Mouse (Mus musculus) thymus, postnatal 36 days (tissue): ENCODE measurements around the gene Lgals2.
A peak's percentile ranks its signal among the peaks of the same experiment; 100 is the strongest.

Source experiments
- DNase-seq, 2 experiments: peaks; one replicate each; pipeline ENCODE4 v3.0.0; 2022; ENCODE audit warnings: mixed read lengths in 2 of 2

The Lgals2 gene

GRCm38 (mm10) chr15:78855303-78855965, at the start of gene Lgals2:
Gene Lgals2 (minus strand): TSS chr15:78855529.
- DNase-seq: no peak

- peak; percentile 67 to 75 for DNase-seq
Measured at GRCm38 (mm10) chr15:78903243-78903642, 47.9 kb upstream of the Lgals2 start.

DNA sequence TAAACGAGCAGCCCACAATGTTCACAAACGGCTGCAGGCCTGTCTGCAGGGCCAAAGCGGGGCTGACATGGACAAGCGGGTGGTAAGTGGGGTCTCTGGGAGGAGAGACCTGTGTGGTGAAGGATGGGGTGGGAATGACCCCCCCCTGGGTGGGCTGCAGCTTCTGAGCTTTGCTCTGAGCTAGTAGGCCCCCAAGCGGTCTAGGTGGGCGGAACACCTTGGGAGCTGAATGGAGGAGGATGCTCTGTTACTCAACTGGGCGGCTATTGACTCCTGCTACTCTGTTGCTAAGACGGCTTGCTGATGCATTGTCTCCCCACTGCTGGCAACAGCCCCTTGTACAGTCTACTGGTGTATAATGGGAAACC, 46.1 kb upstream of the Lgals2 start:
- no peak for DNase-seq

DNA sequence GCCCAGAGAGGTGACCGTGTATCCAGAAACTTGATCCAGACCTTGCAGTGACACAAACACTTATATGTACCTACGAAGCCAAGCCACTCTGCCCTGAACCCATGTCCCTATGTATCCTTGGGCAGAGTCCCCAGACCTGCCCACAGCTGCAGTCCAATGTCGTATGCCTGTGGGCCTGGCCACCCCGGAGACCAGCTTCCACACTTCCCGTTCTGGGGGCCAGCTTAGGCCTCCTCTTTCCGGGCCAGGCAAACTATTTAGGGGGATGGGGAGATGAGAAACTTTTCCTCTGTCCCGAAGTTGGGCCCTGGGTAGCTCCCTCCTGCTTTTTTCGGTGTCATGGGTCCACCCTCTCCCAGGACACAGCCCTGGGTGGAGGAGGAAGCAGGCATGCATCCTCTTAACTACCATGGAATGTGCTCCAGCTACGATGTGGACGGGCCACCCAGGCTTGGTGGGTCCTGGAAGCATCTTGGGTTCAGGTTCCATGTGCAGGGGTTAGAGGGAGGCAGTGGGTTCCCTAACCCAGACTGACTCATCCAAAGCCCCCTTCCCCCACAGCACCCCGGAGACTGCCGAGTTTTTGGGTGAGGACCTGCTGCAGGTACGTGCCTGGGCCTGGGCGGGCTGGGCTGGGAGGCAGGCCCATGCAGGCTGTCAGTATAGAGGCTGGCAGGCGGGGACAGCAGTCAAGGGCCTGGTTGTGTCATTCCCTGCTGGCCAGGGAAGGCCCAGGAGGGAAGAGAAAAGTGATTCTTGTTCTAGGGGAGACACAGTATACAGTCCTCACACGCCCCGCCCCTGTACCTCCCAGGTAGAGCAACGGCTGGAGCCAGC, 45.5 kb upstream of the Lgals2 start:
- DNase-seq: no peak

- peak; percentile 82 to 86 for DNase-seq
Measured at GRCm38 (mm10) chr15:78899740-78900584, 44.6 kb upstream of the Lgals2 start, which contains the start of gene Sh3bp1. Gene Sh3bp1 (plus strand): TSS chr15:78899768.

DNA sequence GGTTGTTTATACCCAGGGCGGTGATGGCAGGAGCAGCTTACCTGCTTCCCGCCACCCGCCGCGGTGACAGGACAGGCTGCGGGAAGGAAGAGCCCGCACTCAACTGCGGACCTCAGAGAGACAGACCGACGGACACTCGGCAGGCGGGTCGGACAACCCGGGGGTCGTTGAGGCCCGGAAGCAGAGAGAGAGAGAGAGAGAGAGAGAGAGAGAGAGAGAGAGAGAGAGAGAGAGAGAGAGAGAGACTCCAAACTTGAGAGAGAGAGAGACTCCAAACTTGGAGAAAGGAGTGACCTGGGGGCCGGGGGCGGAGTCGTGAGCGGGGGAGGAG, 44.0 kb upstream of the Lgals2 start, which contains the start of gene Gm49510:
Gm49510 (plus strand) TSS at position 259 of the 331 bp plus-strand sequence.
- DNase-seq: no peak

DNA sequence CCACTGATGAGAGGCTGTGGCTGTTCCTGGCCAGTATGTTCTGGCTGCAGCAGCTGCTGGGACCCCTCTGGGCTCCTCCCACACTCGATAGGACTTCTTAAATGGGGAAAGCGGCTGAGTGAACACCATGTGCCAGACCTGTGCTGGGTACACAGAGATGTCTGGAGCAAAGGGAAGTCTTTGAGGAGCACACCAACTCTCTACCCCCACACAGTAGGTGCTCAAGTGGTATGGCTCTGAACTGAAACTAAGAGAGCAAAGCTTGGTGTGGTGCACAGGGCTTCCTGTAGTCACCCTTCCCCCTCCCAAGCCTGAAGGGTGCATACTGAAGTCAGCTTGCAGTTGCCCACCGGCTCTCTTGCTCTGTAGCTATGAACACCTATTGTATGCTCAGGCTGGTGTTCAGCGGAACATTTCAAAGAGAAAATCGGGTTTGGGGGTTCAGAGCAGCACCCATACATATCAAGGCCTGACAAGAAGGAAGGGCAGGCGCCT, 43.2 kb upstream of the Lgals2 start:
- peak; percentile 59 to 75 for DNase-seq

GRCm38 (mm10) chr15:78897488-78897887, 42.2 kb upstream of the Lgals2 start:
- DNase-seq: no peak

DNA sequence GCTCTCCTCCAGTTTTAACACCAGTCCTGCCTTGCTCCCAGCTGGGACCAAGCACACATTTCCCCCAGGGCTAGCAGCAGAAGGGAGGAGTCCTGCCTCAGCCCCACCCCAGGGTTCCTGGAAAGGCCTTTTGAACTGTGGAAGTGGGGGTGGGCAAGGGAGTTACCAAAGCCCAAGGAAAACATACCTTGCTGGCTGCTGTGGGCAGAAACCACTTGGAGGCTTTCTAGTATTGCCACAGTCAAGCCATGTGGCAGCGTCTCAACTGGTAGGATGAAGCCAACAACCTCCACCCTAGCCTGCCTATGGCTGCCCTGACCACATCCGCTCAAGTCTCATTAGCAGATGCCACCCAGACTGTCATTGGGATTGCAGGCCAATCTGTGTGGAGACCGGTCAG, 40.8 kb upstream of the Lgals2 start:
- peak; percentile 41 to 60 for DNase-seq

- no peak for DNase-seq
Measured at GRCm38 (mm10) chr15:78895741-78896140, 40.4 kb upstream of the Lgals2 start.

DNA sequence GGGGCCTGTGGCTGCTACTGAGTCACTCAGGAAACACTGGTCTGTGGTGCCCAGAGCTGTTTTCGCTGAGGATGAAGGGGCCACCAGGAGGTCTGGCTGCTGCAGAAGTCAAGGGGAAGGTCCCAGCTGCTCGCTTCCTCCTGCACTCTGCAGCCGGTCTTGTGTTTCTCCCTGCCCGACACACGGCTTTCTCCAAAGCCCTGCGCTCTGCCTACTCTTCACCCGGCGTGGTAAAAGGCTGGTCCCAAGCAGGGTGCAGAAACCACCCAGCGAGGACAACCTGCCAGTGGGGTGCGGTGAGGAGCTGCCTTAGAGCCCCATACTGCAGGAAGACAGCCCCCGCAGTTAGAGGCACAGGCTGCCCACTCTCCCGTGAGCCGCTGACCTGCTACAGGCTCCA, 39.4 kb upstream of the Lgals2 start:
- DNase-seq: peak; percentile 42 to 61

GRCm38 (mm10) chr15:78892440-78892839, 37.1 kb upstream of the Lgals2 start:
- no peak for DNase-seq

DNA sequence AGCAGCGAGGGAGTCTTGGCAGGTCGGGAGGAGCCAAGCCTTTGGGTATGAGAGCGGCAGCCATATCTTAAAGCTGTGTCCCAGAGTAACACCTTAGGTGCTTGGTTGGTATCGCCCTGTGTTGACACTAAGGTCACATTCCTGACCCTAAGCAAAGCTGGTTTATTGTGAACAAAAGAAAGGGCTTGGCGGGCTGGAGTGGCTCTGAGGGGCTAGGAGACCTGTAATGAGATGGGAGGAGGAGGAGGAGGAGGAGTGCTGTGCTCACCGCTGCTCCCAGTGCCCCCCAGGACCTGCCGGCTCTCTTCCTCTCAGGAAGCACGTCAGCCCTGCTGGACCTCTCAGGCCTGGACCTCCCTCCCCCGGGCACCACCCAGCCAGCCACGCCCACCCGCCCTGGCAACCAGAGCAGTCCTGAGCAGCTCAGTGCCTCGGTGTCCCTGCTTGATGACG, 34.1 kb upstream of the Lgals2 start:
- DNase-seq: no peak

DNA sequence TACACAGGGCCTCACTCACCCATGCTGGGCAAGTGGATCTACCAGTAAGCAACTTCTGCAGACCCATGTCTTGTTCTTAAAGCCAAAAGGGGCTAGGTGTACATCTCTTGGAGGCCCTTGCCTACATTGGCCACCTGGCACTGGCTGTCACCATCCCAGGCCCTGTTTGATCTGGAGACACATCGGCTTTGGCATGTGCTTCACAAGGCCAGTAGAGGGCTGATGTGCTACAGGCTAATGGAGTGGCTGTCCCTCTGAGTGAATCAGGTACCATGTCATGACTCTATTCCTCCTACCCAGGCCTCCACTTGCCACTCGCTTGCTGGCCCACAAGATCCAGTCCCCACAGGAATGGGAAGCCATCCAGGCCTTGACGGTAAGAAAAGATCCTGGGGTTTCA, 26.5 kb upstream of the Lgals2 start:
- no peak for DNase-seq

- DNase-seq: no peak
Measured at GRCm38 (mm10) chr15:78880432-78880831, 25.1 kb upstream of the Lgals2 start.

GRCm38 (mm10) chr15:78878792-78879516, 23.6 kb upstream of the Lgals2 start:
- peak in 1 of 2 experiments; percentile 40 for DNase-seq

- DNase-seq: no peak
Measured at GRCm38 (mm10) chr15:78877810-78878390, 22.6 kb upstream of the Lgals2 start.

DNA sequence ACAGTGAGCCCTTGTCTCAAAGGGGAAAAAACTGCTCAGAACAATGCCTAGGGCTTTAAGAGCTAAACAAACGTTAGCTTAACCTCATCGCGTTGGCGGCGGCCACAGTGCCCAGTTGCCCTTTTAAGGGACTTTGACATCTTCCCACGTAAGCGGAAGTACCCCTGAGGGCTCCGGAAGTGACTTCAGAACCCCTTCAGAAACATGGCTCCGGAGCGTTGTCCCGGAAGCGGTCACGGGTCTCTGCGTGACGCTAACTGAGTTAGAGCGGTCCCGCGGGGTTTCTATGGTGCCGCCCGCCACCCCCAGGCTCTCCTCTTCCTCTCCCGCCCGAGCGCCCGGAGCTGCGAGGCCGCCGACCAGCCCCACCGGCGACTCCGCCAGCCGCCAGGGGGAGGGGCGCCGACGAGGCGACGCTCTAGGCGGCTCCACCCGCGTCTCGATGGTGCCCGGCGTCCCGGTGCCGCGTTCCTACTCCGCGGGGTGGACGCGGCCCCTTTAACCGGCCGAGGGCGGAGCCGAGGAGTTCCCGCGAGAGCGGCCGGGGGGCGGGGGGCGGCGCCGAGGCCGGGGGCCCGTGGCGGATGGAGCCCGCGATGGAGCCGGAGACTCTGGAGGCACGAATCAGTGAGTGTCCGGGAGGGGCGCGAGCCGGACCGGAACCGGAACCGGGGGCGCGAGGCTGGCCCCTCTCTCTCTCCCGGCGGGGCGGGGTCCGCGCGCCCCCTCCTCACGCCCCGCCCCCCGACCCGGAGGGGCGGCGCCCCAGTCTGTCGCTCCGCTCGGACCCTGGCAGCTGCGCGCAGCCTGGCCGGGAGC, 21.9 kb upstream of the Lgals2 start, which contains the start of gene Gga1:
Gga1 (plus strand) TSS at position 200 of the 819 bp plus-strand sequence.
- peak; percentile 90 to 91 for DNase-seq

- peak; percentile 70 to 74 for DNase-seq
Measured at GRCm38 (mm10) chr15:78876258-78876696, 20.9 kb upstream of the Lgals2 start.

DNA sequence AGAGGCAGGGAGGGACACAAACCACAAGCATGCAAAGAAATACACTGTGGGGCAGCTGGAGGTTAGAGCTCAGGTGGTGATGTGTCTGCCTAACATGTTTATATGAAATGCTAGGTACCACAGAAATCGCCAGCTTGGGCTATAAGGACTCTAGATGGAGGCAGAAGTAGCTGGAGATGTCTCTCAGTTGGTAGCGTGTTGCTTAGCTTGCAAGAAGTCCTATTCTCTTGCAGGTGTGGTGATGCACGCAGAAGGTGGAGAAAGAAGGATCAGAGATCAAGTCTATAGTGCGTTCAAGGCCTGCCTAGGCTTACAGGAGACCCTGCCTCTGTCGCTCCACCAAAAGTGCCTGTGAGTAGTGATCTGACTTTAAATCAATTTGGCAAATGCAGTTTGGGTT, 20.2 kb upstream of the Lgals2 start:
- no peak for DNase-seq

DNA sequence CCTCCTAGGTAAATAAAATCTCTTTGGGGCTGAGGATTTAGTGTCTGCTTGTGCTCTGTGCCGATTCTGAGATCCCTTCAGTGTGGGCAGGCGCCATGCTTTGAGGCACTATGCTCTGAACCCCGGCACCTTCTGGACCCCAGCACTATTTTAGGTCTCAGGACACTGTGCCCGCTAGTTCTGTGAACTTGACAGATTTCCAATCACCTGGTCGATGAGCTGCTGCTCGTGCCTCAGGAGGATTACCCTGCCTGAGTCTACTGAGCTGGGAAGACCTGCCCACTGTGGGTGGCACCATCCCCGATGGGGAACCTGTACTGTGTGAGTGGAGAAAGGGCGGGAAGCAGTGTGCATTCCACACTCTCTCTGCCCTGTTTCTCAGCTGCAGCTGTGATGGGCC, 19.7 kb upstream of the Lgals2 start:
- DNase-seq: no peak
